Mouse (Mus musculus): ENCODE results near the gene Kalrn. TPM values are rescaled to one million over a fixed set of nuclear protein-coding genes. Genes with fewer than 3 reads are reported as not detected.

Kalrn gene
- polyA plus RNA-seq, 1 experiment from 2014 or later = 23.0 TPM

DNA sequence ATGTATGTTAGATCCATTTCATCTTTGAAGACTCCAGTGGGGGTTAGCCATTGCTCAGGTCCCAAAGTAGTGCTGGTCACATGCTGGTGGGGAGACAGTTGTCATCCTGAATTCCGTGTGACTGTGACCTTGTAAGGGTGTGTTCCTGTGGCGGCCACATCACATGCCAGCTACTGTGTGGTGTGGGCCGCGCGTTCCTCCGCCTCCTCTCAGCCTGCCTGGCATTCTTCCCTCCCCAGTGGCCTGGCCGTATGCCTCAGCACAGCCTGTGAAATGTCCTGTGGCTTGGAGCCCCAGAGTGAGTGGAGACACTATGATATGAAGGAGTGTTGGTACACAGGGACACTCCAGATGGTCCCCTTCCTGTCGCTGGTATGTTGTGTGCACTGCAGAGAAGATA lies 635.8 kb downstream of the Kalrn start:
- WGBS (ENCODE audit: insufficient replicate concordance) = 50% methylated on average over 8 of the region's 8 CpGs
- peak; percentile 23 for ATAC-seq (replicated peaks; ENCODE audit: insufficient number of reproducible peaks, low FRiP score, low TSS enrichment)

DNA sequence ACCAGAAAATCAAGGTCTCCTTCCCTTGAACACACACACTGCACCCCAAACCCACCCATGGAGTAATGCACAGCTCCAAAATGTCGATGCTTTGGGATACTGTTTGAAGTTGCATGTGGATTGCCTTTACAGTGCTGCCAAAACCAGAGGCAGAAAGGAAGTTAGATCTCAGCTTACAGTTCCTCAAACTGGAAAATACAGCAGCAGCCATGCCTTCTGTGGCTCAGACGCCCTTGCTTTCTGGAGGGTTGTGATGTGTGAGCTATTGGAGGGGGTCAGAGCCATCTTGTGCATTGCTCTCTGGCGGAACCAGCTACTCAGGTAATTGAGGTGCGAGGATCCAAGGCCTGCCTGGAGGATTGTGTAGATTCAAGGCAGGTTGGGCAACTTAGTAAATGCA lies 636.4 kb downstream of the Kalrn start:
- ATAC-seq (replicated peaks; ENCODE audit: insufficient number of reproducible peaks, low FRiP score, low TSS enrichment) = no peak
- WGBS (ENCODE audit: insufficient replicate concordance) = 83% methylated on average over 4 of the region's 4 CpGs
- peaks cover 60% of the 10 kb centered on the region for H3K4me1 ChIP-seq (ENCODE audit: control insufficient read depth, insufficient read depth, low read length)
- no peak overlapping the region for H3K9ac ChIP-seq (ENCODE audit: low read depth, low read length)
- H3K9me3 ChIP-seq (replicated peaks; ENCODE audit: control insufficient read depth, low read length) = no peaks in the 10 kb centered on the region
- peak overlapping the region; percentile 78; the same call in 1 of the 2 replicates for H3K27ac ChIP-seq (ENCODE audit: low read depth, low read length)
- no peaks in the 10 kb centered on the region for H3K27me3 ChIP-seq (ENCODE audit: control insufficient read depth, insufficient read depth, low read length)
- no peaks in the 10 kb centered on the region for H3K36me3 ChIP-seq (ENCODE audit: control insufficient read depth, insufficient read depth, low read length)
- no peak overlapping the region for H3K4me3 ChIP-seq (ENCODE audit: low read depth, low read length)
- no peak overlapping the region for H3K4me2 ChIP-seq

More for the DNA sequence above, 635.8 kb downstream of the Kalrn start:
- peaks cover 66% of the 10 kb centered on the region for H3K4me1 ChIP-seq (ENCODE audit: control insufficient read depth, insufficient read depth, low read length)
- H3K36me3 ChIP-seq (ENCODE audit: control insufficient read depth, insufficient read depth, low read length) = no peaks in the 10 kb centered on the region
- H3K9ac ChIP-seq (ENCODE audit: low read depth, low read length) = peak overlapping the region; percentile 30; the same call in 1 of the 2 replicates
- H3K27ac ChIP-seq (ENCODE audit: low read depth, low read length) = peak overlapping the region; percentile 78
- H3K4me3 ChIP-seq (ENCODE audit: low read depth, low read length) = no peak overlapping the region
- H3K27me3 ChIP-seq (ENCODE audit: control insufficient read depth, insufficient read depth, low read length) = no peaks in the 10 kb centered on the region
- H3K4me2 ChIP-seq = no peak overlapping the region
- H3K9me3 ChIP-seq (replicated peaks; ENCODE audit: control insufficient read depth, low read length) = no peaks in the 10 kb centered on the region

DNA sequence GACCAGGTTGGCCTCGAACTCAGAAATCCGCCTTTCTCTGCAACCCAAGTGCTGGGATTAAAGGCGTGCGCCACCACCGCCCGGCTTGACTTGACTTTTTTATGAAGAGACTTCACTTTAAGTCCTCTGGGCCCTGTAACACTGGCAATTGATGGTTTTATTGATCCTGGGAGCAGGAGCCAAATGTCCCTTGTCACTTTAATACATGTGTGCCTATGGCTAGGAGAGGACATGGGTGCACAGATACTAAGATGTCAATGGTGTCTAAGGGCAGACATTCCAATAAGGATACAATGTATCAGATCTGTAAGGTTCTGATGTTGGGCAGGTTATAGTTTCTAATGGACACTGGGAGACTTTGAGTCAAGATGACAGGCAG lies 637.9 kb downstream of the Kalrn start:
- H3K4me2 ChIP-seq = no peak overlapping the region
- H3K4me1 ChIP-seq (ENCODE audit: control insufficient read depth, insufficient read depth, low read length) = peaks cover 50% of the 10 kb centered on the region
- no peak overlapping the region for H3K9ac ChIP-seq (ENCODE audit: low read depth, low read length)
- no peak overlapping the region for H3K27ac ChIP-seq (ENCODE audit: low read depth, low read length)
- WGBS (ENCODE audit: insufficient replicate concordance) = 81% methylated on average over 6 of the region's 6 CpGs
- H3K4me3 ChIP-seq (ENCODE audit: low read depth, low read length) = no peak overlapping the region
- H3K27me3 ChIP-seq (ENCODE audit: control insufficient read depth, insufficient read depth, low read length) = no peaks in the 10 kb centered on the region
- no peaks in the 10 kb centered on the region for H3K9me3 ChIP-seq (replicated peaks; ENCODE audit: control insufficient read depth, low read length)
- ATAC-seq (replicated peaks; ENCODE audit: insufficient number of reproducible peaks, low FRiP score, low TSS enrichment) = no peak
- no peaks in the 10 kb centered on the region for H3K36me3 ChIP-seq (ENCODE audit: control insufficient read depth, insufficient read depth, low read length)

DNA sequence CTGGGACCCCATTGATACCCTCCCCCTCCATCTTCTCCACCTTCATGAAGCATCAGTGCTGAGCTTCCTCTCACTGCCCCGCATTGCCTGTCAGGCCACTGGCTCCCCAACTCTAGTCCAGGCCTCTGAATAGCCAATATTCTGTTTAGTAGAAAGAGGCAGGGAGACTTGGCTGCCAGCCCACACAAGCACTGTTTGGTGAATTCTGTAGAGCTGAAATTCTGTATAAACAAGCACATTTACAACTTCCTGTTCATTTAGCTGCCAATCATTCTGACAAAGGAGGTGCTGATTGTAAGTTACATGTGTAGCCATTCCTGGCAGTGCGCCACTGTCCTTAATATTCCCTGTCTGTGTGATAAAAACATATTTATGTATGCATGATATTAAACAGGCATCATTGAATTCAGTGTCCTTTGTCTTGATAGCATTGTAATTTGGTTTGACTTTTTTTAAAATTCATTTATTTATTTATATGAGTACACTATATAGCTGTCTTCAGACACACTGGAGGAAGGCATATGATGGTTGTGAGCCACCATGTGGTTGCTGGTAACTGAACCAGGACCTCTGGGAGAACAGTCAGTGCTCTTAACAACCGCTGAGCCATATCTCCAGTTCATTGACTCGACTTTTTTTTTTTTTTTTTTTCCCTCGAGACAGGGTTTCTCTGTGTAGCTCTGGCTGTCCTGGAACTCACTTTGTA lies 638.5 kb downstream of the Kalrn start:
- H3K9ac ChIP-seq (ENCODE audit: low read depth, low read length) = no peak overlapping the region
- WGBS (ENCODE audit: insufficient replicate concordance) = 55% methylated on average over 5 of the region's 5 CpGs
- peaks cover 46% of the 10 kb centered on the region for H3K4me1 ChIP-seq (ENCODE audit: control insufficient read depth, insufficient read depth, low read length)

DNA sequence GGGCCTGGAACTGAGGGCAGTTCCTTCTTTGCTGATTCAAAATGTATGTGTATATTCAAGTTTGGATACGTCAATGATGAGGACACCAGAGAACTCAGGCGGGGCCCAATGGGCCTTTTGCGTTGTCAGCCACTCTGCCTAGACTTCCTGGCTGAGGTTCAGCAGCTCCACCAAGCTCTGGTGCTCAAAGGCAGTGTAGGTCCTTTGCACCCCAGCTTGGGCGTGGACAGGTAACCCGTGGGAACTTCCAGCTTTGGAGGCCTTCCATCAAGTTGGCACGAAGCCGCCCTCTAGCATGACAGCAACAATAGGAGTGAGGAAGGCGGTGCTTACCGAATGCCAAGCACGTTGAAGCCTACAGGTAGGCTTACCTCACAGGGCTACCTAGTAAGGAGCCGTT lies 639.9 kb downstream of the Kalrn start:
- no peak for ATAC-seq (replicated peaks; ENCODE audit: insufficient number of reproducible peaks, low FRiP score, low TSS enrichment)
- WGBS (ENCODE audit: insufficient replicate concordance) = 88% methylated on average over 11 of the region's 11 CpGs
- H3K4me3 ChIP-seq (ENCODE audit: low read depth, low read length) = no peak overlapping the region
- no peak overlapping the region for H3K9ac ChIP-seq (ENCODE audit: low read depth, low read length)
- H3K4me2 ChIP-seq = no peak overlapping the region
- H3K4me1 ChIP-seq (ENCODE audit: control insufficient read depth, insufficient read depth, low read length) = peaks cover 46% of the 10 kb centered on the region
- H3K27ac ChIP-seq (ENCODE audit: low read depth, low read length) = no peak overlapping the region
- H3K36me3 ChIP-seq (ENCODE audit: control insufficient read depth, insufficient read depth, low read length) = peaks cover 3% of the 10 kb centered on the region; the same call in 1 of the 2 replicates
- no peaks in the 10 kb centered on the region for H3K27me3 ChIP-seq (ENCODE audit: control insufficient read depth, insufficient read depth, low read length)
- no peaks in the 10 kb centered on the region for H3K9me3 ChIP-seq (replicated peaks; ENCODE audit: control insufficient read depth, low read length)

More for the DNA sequence above, 638.5 kb downstream of the Kalrn start:
- no peak for ATAC-seq (replicated peaks; ENCODE audit: insufficient number of reproducible peaks, low FRiP score, low TSS enrichment)
- no peak overlapping the region for H3K4me2 ChIP-seq
- H3K9me3 ChIP-seq (replicated peaks; ENCODE audit: control insufficient read depth, low read length) = no peaks in the 10 kb centered on the region
- peaks cover 1% of the 10 kb centered on the region; the same call in 1 of the 2 replicates for H3K36me3 ChIP-seq (ENCODE audit: control insufficient read depth, insufficient read depth, low read length)
- no peak overlapping the region for H3K4me3 ChIP-seq (ENCODE audit: low read depth, low read length)
- H3K27ac ChIP-seq (ENCODE audit: low read depth, low read length) = peak overlapping the region; percentile 36; the same call in 1 of the 2 replicates
- no peaks in the 10 kb centered on the region for H3K27me3 ChIP-seq (ENCODE audit: control insufficient read depth, insufficient read depth, low read length)

DNA sequence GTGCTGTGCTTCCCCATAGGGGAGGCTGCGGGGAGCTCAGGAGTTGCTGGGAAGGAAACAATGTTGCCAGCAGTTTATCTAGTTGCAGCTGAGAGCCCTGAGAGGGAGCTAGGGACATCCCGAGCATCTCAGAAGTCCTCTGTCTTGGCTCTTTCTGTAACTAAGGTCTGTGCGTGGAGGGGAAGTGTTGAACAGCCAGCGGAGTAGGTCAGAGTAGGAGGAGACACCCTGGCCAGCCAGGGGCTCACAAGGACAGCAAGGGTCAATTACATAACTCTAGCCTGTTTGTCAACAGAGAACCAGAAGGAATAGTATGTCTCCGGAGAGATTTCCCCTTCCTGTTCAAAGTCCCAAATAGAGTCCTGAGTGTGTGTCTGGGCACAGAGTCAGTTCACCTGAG lies 641.2 kb downstream of the Kalrn start:
- H3K27ac ChIP-seq (ENCODE audit: low read depth, low read length) = 0 out of 2 replicates have a peak overlapping the region, but pooled peaks have one; percentile 3
- H3K4me2 ChIP-seq = no peak overlapping the region
- ATAC-seq (replicated peaks; ENCODE audit: insufficient number of reproducible peaks, low FRiP score, low TSS enrichment) = no peak
- no peaks in the 10 kb centered on the region for H3K27me3 ChIP-seq (ENCODE audit: control insufficient read depth, insufficient read depth, low read length)
- WGBS (ENCODE audit: insufficient replicate concordance) = 54% methylated on average over 5 of the region's 5 CpGs
- no peak overlapping the region for H3K4me3 ChIP-seq (ENCODE audit: low read depth, low read length)
- H3K4me1 ChIP-seq (ENCODE audit: control insufficient read depth, insufficient read depth, low read length) = peaks cover 38% of the 10 kb centered on the region
- H3K9me3 ChIP-seq (replicated peaks; ENCODE audit: control insufficient read depth, low read length) = no peaks in the 10 kb centered on the region
- H3K36me3 ChIP-seq (ENCODE audit: control insufficient read depth, insufficient read depth, low read length) = peaks cover 3% of the 10 kb centered on the region; the same call in 1 of the 2 replicates
- H3K9ac ChIP-seq (ENCODE audit: low read depth, low read length) = no peak overlapping the region

DNA sequence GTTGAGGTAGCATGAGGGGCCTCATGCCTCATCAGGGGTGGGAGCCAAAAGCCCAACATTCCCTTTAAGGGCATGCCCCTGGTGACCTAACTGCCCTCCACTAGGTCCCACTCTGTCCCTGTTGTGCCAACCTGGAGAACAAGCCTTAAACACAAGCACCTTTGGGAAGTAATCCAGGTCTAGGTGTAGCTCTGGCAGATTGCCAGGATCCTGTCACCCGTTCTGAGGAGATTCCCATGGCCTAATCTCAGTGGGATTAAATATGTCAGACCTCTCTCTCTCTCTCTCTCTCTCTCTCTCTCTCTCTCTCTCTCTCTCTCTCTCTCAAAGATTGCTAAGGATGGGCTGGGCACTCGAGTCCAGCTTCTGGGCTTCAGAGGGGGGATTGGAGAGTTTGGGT lies 641.6 kb downstream of the Kalrn start:
- Histone ChIP-seq H3K9me3 (replicated peaks; ENCODE audit: control insufficient read depth, low read length) (no peaks in the 10 kb centered on the region), H3K27ac (ENCODE audit: low read depth, low read length) (0 out of 2 replicates have a peak overlapping the region, but pooled peaks have one; percentile 3), H3K9ac (ENCODE audit: low read depth, low read length) (no peak overlapping the region), H3K27me3 (ENCODE audit: control insufficient read depth, insufficient read depth, low read length) (no peaks in the 10 kb centered on the region), H3K4me1 (ENCODE audit: control insufficient read depth, insufficient read depth, low read length) (peaks cover 33% of the 10 kb centered on the region), H3K4me3 (ENCODE audit: low read depth, low read length) (no peak overlapping the region), H3K36me3 (ENCODE audit: control insufficient read depth, insufficient read depth, low read length) (peaks cover 3% of the 10 kb centered on the region; the same call in 1 of the 2 replicates), H3K4me2 (no peak overlapping the region)
- 43% methylated on average over 2 of the region's 2 CpGs for WGBS (ENCODE audit: insufficient replicate concordance)
- ATAC-seq (replicated peaks; ENCODE audit: insufficient number of reproducible peaks, low FRiP score, low TSS enrichment) = no peak

DNA sequence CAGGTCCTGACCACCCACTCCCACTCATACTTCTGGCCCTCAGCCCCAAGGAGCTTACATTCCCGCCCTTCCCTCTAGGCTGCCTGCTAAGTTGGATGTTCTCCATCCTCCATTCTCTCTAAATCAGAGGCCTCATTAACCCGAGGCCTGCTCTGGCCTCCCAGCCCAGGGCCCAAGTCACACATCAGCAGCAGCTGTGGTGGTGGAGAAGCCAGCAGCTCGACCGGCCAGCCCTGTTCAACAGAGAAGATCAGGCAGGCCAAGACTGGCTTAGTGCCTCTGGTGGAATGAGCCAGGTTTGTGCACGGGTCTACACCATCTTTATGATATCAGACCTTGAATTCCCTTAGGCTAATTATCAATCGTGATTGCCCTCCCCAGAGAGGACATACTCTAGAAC lies 642.5 kb downstream of the Kalrn start:
- Histone ChIP-seq H3K4me2 (no peak overlapping the region), H3K9me3 (replicated peaks; ENCODE audit: control insufficient read depth, low read length) (no peaks in the 10 kb centered on the region), H3K36me3 (ENCODE audit: control insufficient read depth, insufficient read depth, low read length) (peaks cover 3% of the 10 kb centered on the region; the same call in 1 of the 2 replicates), H3K9ac (ENCODE audit: low read depth, low read length) (no peak overlapping the region), H3K4me1 (ENCODE audit: control insufficient read depth, insufficient read depth, low read length) (peaks cover 32% of the 10 kb centered on the region), H3K27me3 (ENCODE audit: control insufficient read depth, insufficient read depth, low read length) (no peaks in the 10 kb centered on the region), H3K4me3 (ENCODE audit: low read depth, low read length) (no peak overlapping the region), H3K27ac (ENCODE audit: low read depth, low read length) (no peak overlapping the region)
- WGBS (ENCODE audit: insufficient replicate concordance) = 85% methylated on average over 6 of the region's 6 CpGs
- ATAC-seq (replicated peaks; ENCODE audit: insufficient number of reproducible peaks, low FRiP score, low TSS enrichment) = no peak

Measured in heart, embryonic 11.5 days (tissue).